Mouse (Mus musculus) midbrain, embryonic 10.5 days (tissue): ENCODE measurements at regions not wholly inside any gene's neighbourhood (a gene's known extent, or its start where the extent isn't known, plus 50 kb on each side); places are given as distances from the start of the nearest gene placed in this dataset.

Source experiments
- DNase-seq: peaks from one replicate; pipeline ENCODE4 v3.0.0-alpha.2; 2017; ENCODE audit warnings: low spot score
- H3K27ac ChIP-seq: fragments of 300-500 bp; sonication (generic); replicated peaks from 2 replicates; pipeline ENCODE4 v1.5.1; 2016; ENCODE audit warnings: mild to moderate bottlenecking
- H3K27me3 ChIP-seq: fragments of 300-500 bp; sonication (generic); 2 replicates; pipeline ENCODE4 v1.6.1; 2016; ENCODE audit warnings: low read depth, mild to moderate bottlenecking; ENCODE audit not compliant: poor library complexity, severe bottlenecking
- H3K36me3 ChIP-seq: fragments of 300-500 bp; sonication (generic); 2 replicates; pipeline ENCODE4 v1.6.1; 2016; ENCODE audit warnings: mild to moderate bottlenecking, moderate library complexity
- H3K4me1 ChIP-seq: fragments of 300-500 bp; sonication (generic); 2 replicates; pipeline ENCODE4 v1.6.1; 2016
- H3K4me3 ChIP-seq: fragments of 300-500 bp; sonication (generic); 2 replicates; pipeline ENCODE4 v1.5.1; 2016; ENCODE audit warnings: mild to moderate bottlenecking, moderate library complexity
- H3K9me3 ChIP-seq: fragments of 300-500 bp; sonication (generic); replicated peaks from 2 replicates; pipeline ENCODE4 v1.6.1; 2016; ENCODE audit warnings: mild to moderate bottlenecking
- WGBS: fragments of 180-500 bp; shearing (Covaris S2); methylation state at CpG from one replicate; pipeline ENCODE4 v1.1.7; 2016; 5-methylcytosine and 5-hydroxymethylcytosine counted together

DNA sequence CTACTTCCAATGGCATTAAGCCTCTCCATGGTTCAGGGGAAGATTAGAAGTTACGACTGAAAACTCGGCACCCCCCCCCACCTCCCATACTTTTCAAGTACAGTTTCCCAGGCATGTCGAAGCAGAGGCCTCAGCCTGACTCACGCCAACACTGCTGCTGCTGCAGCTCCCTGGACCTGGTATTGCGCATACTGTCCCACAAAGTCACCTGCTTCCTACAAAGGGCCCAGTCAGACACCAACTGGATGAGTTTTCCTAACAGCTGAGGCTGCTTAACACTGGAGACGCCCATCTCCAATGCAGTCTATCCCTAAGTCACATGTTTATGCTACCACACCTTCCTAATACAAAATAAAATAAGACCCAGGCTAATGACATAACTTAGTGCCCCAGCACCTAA, 207.4 kb downstream of the Gpam start:
- Histone ChIP-seq H3K4me1 (no peaks in the 10 kb centered on the region), H3K27ac (no peak overlapping the region), H3K4me3 (no peak overlapping the region), H3K27me3 (no peaks in the 10 kb centered on the region), H3K36me3 (no peaks in the 10 kb centered on the region), H3K9me3 (no peaks in the 10 kb centered on the region)
- DNase-seq = no peak
- WGBS = 84% methylated on average over 6 of the region's 6 CpGs

DNA sequence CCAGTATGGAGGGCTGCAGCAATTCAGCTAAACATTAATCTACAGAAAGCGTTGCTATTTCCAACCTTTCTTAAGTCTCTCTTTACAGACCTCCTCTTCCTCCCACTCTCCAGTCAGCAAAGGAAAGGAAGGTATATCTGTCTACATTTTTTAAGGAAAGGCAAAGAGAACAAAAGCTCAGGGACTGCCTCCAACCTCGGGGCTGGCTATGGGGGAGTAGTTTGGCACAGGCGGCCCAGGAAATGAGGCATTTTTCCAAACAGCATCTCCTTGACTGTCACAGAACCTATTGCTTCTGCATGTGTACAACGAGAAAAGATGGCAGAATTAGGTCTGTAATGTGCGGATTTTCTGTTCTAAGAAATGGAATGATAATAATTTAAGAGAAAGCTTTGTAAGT, 233.4 kb downstream of the Gpam start:
- peaks cover 5% of the 10 kb centered on the region; the same call in 1 of the 2 replicates for H3K4me1 ChIP-seq
- no peaks in the 10 kb centered on the region for H3K9me3 ChIP-seq
- no peaks in the 10 kb centered on the region for H3K27me3 ChIP-seq
- WGBS = 91% methylated on average over 5 of the region's 5 CpGs
- no peak overlapping the region for H3K4me3 ChIP-seq
- no peak for DNase-seq
- no peak overlapping the region for H3K27ac ChIP-seq
- H3K36me3 ChIP-seq = no peaks in the 10 kb centered on the region

DNA sequence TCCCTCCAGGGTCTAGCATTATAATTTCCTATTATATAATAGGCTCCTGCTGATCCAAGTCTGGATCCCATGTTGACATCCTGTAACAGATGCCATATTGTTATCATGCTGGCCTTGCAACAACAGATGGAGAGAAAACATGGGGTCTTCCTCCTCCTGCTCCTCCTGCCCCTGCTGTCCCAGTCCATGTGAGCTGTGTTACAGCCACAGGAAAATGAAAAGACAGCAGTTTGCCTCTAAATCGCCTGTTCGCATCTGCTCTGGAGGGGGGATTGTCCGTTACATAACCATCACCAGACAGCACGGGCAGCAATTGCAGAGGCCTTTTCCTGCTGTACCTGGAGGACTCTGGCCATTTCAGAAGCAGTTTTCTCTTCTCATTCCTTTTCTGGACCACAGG, 260.0 kb downstream of the Gpam start:
- no peaks in the 10 kb centered on the region for H3K36me3 ChIP-seq
- no peak overlapping the region for H3K4me3 ChIP-seq
- H3K27me3 ChIP-seq = no peaks in the 10 kb centered on the region
- H3K4me1 ChIP-seq = no peaks in the 10 kb centered on the region
- no peak for DNase-seq
- 91% methylated on average over 4 of the region's 4 CpGs for WGBS
- H3K9me3 ChIP-seq = no peaks in the 10 kb centered on the region
- no peak overlapping the region for H3K27ac ChIP-seq

DNA sequence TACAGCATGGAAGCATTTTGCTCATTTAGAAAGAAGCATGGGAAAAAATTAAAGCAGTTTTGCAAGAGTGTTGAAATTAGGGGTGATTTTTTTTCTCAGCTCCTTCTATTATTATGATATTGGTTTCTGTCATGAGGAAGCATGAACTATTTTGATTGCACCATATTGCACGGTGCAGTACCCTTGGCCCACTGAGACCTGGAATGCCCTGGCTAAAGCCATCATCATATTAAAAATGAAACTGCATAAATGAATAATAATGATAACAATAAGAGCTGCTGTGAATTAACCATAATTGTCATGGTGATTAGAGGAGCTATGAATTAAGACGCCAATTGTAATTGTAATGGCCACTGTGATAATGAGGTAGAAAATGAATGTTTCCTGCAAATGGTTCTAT, 271.8 kb downstream of the Gpam start:
- DNase-seq = no peak
- no peak overlapping the region for H3K4me3 ChIP-seq
- H3K4me1 ChIP-seq = peaks cover 5% of the 10 kb centered on the region; the same call in 1 of the 2 replicates
- no peaks in the 10 kb centered on the region for H3K9me3 ChIP-seq
- H3K36me3 ChIP-seq = no peaks in the 10 kb centered on the region
- H3K27me3 ChIP-seq = no peaks in the 10 kb centered on the region
- WGBS = 90% methylated on average over 2 of the region's 2 CpGs
- H3K27ac ChIP-seq = no peak overlapping the region

DNA sequence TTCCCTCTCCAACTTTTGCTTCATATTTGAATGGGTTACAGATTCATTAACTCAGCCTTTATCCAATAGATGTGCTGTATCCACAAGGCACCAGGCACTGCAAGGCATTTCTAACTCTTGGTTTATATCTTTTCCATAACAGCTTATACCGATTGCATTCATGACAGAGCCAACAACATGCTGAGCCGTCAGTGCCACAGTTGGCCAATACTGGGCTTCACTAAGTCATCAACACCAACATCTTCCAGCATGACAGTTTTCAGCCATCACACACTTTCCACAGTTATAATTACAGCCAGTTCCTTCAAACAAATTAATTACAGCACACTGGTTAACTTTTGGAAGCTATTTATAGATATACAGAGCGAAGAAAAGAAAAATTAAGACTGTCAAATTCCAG, 288.8 kb downstream of the Gpam start:
- Histone ChIP-seq H3K36me3 (no peaks in the 10 kb centered on the region), H3K27ac (no peak overlapping the region), H3K4me1 (no peaks in the 10 kb centered on the region), H3K4me3 (no peak overlapping the region), H3K27me3 (no peaks in the 10 kb centered on the region), H3K9me3 (no peaks in the 10 kb centered on the region)
- 84% methylated on average over 3 of the region's 3 CpGs for WGBS
- no peak for DNase-seq

DNA sequence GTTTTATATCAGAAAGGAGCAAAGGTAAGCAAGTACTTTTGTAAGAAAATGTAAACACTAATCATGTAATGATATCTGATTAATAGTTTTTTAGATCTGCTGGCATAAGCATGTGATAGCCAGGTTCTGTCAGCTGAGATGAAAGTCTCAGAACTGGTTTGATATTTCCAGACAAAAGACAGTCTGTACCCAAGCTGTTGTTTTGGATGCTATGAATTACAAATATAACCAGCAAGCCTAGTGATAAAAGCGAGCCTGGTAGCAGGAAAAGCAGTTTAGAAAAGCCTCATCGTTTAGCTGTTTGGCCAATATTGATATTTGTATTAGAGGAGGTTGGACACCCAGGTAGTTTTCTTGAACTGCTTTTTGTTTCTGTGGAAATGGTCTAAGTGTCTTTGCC, 290.6 kb downstream of the Gpam start:
- 88% methylated on average over 2 of the region's 2 CpGs for WGBS
- Histone ChIP-seq H3K27me3 (no peaks in the 10 kb centered on the region), H3K27ac (no peak overlapping the region), H3K4me1 (no peaks in the 10 kb centered on the region), H3K9me3 (no peaks in the 10 kb centered on the region), H3K36me3 (no peaks in the 10 kb centered on the region), H3K4me3 (no peak overlapping the region)
- DNase-seq = no peak

DNA sequence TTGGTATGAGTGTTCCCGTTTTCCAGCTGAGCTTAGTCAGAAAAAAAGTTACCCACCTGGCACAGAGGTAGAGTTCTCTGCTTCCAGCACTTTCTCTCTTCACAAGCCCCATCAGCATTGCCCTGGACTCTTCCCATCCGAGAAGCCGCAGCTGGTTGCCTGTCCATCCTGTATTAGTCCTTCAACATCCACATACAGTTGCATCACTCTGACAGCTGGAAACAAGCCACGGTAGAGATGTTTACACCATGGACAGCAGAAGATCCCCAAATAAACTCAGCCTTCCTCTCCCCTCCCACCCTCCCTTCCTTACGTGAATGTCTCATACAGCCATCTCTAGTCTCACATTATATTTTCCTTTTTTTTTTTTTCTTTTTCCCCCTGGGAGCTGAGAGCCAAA, 304.9 kb downstream of the Gpam start:
- no peaks in the 10 kb centered on the region for H3K9me3 ChIP-seq
- no peaks in the 10 kb centered on the region for H3K27me3 ChIP-seq
- DNase-seq = no peak
- WGBS = 79% methylated on average over 5 of the region's 5 CpGs
- no peaks in the 10 kb centered on the region for H3K36me3 ChIP-seq
- H3K4me1 ChIP-seq = peaks cover 7% of the 10 kb centered on the region; the same call in 1 of the 2 replicates
- no peak overlapping the region for H3K27ac ChIP-seq
- no peak overlapping the region for H3K4me3 ChIP-seq

DNA sequence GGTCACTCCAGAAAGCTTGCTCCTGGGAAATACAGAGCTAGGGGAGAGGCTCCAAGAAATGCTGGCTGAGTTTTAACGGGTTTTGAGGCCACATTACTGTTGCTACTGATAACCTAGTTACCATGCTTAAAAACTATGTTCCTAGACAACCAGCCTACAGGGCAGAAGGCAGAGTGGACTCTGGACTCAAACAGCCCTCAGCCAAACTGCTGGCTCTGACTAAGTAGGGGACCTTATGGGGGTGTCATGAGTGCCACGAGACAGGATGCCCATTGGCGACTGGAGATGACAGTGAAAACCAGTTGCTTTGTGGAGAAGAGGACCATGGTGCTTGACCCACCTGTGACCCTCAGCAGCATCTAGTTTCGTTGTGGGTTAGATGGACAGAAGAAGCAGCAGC, 306.5 kb downstream of the Gpam start:
- WGBS = 83% methylated on average over 4 of the region's 4 CpGs
- Histone ChIP-seq H3K9me3 (no peaks in the 10 kb centered on the region; the same call in 1 of the 2 replicates), H3K36me3 (no peaks in the 10 kb centered on the region), H3K27me3 (no peaks in the 10 kb centered on the region), H3K27ac (no peak overlapping the region), H3K4me1 (peaks cover 7% of the 10 kb centered on the region; the same call in 1 of the 2 replicates), H3K4me3 (no peak overlapping the region)
- DNase-seq = no peak

DNA sequence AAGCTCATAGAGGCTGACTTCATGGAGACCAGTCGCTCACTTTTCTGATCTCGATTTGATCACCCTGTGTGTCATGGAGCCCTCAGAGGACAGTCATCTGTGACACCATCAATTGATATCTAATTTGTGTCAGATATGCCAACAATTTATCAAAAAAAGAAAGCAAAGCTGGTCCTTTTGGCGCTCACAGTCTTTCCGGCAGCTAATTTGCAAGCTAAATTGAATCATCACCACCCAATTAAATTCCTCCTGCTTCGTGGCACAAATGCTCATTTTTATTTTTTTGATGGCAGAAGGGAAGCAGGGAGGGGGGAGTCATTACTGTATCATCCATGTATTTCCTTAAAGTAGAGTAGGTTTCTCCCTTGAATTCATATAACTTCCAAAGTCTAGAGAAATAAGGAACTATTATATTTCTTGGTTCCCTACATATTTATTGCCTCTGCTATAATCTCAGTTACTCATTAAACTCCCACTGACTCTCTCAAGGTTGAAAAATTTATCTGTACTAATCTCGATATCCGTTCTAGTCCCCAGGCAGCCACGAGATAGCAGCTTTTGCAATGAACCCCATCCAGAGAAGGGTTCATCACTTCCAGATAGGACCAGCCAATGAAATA, 325.8 kb downstream of the Gpam start:
- 88% methylated on average over 8 of the region's 8 CpGs for WGBS
- H3K4me3 ChIP-seq = no peak overlapping the region
- H3K27ac ChIP-seq = no peak overlapping the region
- no peaks in the 10 kb centered on the region for H3K4me1 ChIP-seq
- H3K9me3 ChIP-seq = no peaks in the 10 kb centered on the region
- no peak for DNase-seq
- no peaks in the 10 kb centered on the region for H3K36me3 ChIP-seq
- no peaks in the 10 kb centered on the region for H3K27me3 ChIP-seq

DNA sequence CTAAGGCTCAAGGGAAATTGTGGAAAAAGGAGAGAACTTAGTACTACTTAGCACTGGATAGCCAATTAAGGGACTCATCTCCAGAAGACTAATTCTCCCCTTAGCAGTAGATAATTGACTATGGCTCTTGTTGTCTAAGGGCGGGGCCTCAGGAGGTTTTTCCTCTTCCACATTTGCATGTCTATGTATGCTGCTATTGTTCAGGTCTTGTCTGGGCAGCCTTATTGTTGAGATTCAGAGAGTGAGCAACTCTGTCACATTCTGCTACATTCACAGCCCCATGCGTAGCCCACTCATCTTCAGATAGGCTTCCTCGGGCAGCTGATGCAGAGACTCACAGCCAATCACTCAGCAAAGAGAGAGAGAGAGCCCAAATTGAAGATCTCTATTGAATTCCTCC, 339.9 kb downstream of the Gpam start:
- peaks cover 5% of the 10 kb centered on the region for H3K4me1 ChIP-seq
- no peaks in the 10 kb centered on the region for H3K36me3 ChIP-seq
- no peaks in the 10 kb centered on the region for H3K27me3 ChIP-seq
- no peak overlapping the region for H3K27ac ChIP-seq
- DNase-seq = no peak
- no peaks in the 10 kb centered on the region for H3K9me3 ChIP-seq
- no peak overlapping the region for H3K4me3 ChIP-seq
- 85% methylated on average over 3 of the region's 3 CpGs for WGBS

DNA sequence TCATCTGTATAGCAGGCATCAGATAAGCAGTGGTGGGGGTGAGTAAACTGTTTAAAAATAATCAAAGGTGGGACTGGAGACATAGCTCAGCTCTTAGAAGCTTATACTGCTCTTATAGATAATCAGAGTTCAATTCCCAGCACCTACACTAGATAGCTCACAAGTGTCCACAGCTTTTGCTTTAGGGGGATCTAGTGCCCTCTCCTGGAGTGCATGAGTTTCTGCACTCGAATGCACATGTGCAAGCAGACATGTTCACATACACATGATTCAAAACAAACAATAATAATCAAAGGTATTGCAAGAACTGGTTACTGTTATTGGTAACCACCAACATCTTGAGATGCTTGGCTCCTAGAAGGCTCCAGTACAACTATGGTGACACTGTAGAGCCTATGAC, 343.3 kb downstream of the Gpam start:
- no peak for DNase-seq
- H3K27me3 ChIP-seq = no peaks in the 10 kb centered on the region
- 75% methylated on average over 1 of the region's 1 CpGs for WGBS

DNA sequence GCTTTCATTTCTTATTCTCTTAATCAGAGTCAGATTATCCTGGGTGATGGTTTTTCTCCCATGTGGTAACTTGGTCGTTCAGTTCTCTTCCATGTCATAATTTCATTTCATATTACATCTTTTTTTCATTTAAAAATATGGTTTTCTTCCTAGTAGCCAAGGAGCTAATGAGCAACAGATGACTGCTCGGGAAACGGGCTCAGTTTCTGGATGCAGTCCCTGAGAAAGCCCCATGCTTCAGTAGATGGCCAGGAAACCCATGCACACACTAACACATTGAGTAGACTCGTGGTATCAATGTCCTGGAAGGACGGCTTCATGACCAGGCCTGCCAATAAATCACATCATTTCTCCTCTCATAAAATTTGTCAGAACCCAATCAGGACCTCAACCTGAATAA, 369.3 kb downstream of the Gpam start:
- WGBS = 84% methylated on average over 5 of the region's 5 CpGs
- DNase-seq = no peak
- Histone ChIP-seq H3K4me3 (no peak overlapping the region), H3K27ac (no peak overlapping the region), H3K27me3 (no peaks in the 10 kb centered on the region), H3K9me3 (no peaks in the 10 kb centered on the region), H3K4me1 (peaks cover 5% of the 10 kb centered on the region), H3K36me3 (no peaks in the 10 kb centered on the region)

More for the DNA sequence above, 343.3 kb downstream of the Gpam start:
- no peak overlapping the region for H3K4me3 ChIP-seq
- H3K36me3 ChIP-seq = no peaks in the 10 kb centered on the region
- no peak overlapping the region for H3K27ac ChIP-seq
- no peaks in the 10 kb centered on the region for H3K9me3 ChIP-seq
- H3K4me1 ChIP-seq = peaks cover 5% of the 10 kb centered on the region

DNA sequence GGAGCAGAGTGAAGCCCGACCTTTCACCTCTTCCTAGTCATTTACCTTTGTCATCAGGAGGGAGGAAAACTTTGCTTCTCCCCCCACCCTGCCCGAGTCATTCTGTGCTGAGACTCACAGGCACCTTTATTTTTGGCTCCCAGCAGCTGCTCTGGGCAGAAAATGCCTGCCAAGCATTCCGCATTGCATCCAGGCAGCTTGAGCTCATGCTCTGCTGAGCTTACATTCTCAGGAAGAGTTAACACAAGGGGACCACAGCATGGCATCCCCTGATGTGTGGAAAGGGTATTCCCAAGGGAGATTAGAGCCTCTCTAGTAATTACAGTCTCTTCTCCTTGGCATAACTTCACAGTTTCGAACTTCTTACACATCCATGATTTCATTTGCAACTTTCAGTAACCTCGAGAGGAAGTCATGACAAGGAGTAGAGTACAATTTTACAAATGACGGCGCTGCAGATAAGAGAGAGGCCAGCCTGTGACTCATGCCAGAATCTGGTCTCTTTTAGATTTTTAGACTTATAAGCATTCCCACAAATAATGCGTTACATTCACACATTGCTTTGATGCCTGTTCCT, 370.3 kb downstream of the Gpam start:
- Histone ChIP-seq H3K36me3 (no peaks in the 10 kb centered on the region), H3K27me3 (no peaks in the 10 kb centered on the region), H3K4me1 (peaks cover 5% of the 10 kb centered on the region), H3K27ac (no peak overlapping the region), H3K4me3 (no peak overlapping the region), H3K9me3 (no peaks in the 10 kb centered on the region)
- WGBS = 63% methylated on average over 8 of the region's 8 CpGs
- no peak for DNase-seq

DNA sequence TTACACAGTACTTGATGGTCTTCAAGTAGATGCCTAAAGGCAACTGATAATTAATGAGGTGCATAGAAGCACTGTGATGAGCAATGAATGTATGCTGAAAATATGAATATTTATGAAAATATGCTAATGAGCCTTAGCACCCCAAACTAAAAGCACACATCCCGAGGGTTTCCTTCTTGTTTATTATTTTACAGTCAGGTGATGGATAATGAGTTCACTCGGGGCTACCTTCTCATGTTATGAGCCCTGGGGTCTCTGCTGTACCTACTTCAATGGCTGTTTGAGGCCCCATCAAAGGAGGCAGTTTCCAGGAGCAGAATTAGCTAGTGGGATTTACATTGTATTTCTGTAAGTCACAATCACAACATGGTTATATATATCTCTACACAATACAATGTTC, 371.6 kb downstream of the Gpam start:
- no peak for DNase-seq
- WGBS = 77% methylated on average over 2 of the region's 2 CpGs
- H3K27me3 ChIP-seq = no peaks in the 10 kb centered on the region

More for the DNA sequence above, 371.6 kb downstream of the Gpam start:
- Histone ChIP-seq H3K4me3 (no peak overlapping the region), H3K36me3 (no peaks in the 10 kb centered on the region), H3K4me1 (peaks cover 5% of the 10 kb centered on the region), H3K9me3 (no peaks in the 10 kb centered on the region), H3K27ac (no peak overlapping the region)
